Comparison of ENCODE assay signal across 9 mouse cellular contexts in the genomic region with DNA sequence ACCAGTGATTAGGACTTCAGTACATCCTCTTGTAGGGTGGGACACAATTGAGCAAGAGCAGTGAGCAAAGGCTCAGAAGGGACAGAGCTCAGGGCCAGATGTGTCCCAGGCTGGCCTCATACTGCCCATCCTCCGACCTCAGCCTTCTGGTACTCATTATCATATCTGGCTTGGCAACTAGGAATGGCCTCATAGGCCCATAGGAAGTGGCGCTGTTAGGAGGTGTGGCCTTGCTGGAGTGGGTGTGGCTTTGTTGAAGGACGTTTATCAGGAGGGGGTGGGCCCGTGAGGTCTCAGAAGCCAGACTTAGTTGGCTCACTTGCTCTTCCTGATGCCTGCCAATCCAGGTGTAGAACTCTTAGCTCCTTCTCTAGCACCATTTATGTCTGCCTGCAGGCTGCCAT. TPM values are rescaled to one million over a fixed set of nuclear protein-coding genes. Genes with fewer than 3 reads are reported as not detected.
DNase-seq lines count a peak whose midpoint lies in the region; ATAC-seq lines count a peak whose summit lies in the region.
"Had no signal": no experiment of that assay in that cellular context is flagged by ENCODE, and none has a peak within 500 bp of the region (broad histone marks: within the 10 kb centered on the region; RNA-seq: fewer than 3 reads in every experiment).

No protein-coding gene starts in this region.

- DNase-seq in 416B (ENCODE audit: low read depth) (peak; percentile 90), ES-CJ7 (ENCODE audit: low read depth, low spot score) (peak; percentile 82)
- peak; percentile 39 for DNase-seq in induced T-regulatory cell, adult 2 months (ENCODE audit: low read depth)
- peak; percentile 64 for DNase-seq in lung, postnatal 36 days
- DNase-seq in gastrocnemius, postnatal 10 days: no peak
- DNase-seq in cerebellum, adult 18-20 months: no peak
- DNase-seq: spleen, adult 18-20 months; thymus, postnatal 25 days had no signal

- no peak for ATAC-seq in monocyte, adult 5-6 weeks (replicated peaks; ENCODE audit: insufficient number of reproducible peaks, low FRiP score, low TSS enrichment, poor library complexity, severe bottlenecking)

RNA-seq across cellular contexts. Expression of a gene that starts 18.3 kb away (rescaled TPM):
- total RNA-seq in monocyte, adult 5-6 weeks (2017): 33.1 to 54.1 TPM (median 36.5 TPM) in 3 replicates
- 1 to 10 TPM; 2.3 to 2.6 TPM for total RNA-seq in gastrocnemius, postnatal 10 days (2021)

Comparison
In these comparisons a context has a peak if more than half of its experiments do, and no peak if none do; other contexts are left out.
1. DNase-seq: peak in 416B (single experiment), ES-CJ7 (single experiment), induced T-regulatory cell, adult 2 months (single experiment) and lung, postnatal 36 days (single experiment); none in gastrocnemius, postnatal 10 days (single experiment) and cerebellum, adult 18-20 months (0 of 2).